Mouse (Mus musculus): ENCODE measurements at regions not wholly inside any gene's neighbourhood (a gene's known extent, or its start where the extent isn't known, plus 50 kb on each side); places are given as distances from the start of the nearest gene placed in this dataset.

GRCm38 (mm10) chr13:38779984-38780629 is 121.2 kb upstream of the Eef1e1 start:
- TF ChIP-seq POLR2A (IDR thresholded peaks at IDR 0.05; ENCODE audit: control insufficient read depth, low read depth, low read length): no peak
- no peak for TF ChIP-seq CTCF (IDR thresholded peaks at IDR 0.05; ENCODE audit: control insufficient read depth, insufficient read depth, insufficient replicate concordance, low read depth, low read length)
